Mouse (Mus musculus): ENCODE measurements around the gene Wfdc15b. TPM values are rescaled to one million over a fixed set of nuclear protein-coding genes. Genes with fewer than 3 reads are reported as not detected.
"Not testable (repeated sequence)": the region's sequence is repeated elsewhere in the genome, so short reads cannot be mapped to it uniquely, and the experiment has no call there.

The Wfdc15b gene
- polyA plus RNA-seq (2015; fragmentation: Nextera tagmentation; extraction: Ambion mirVana), result 306 and 341 TPM in 2 replicates

- peak within 1 kb of the TSS; percentile 18; the same call in 1 of the 2 replicates for H3K4me3 ChIP-seq (replicated peaks; ENCODE audit: low read depth, low read length)
- 28% methylated on average over 11 of the region's 11 CpGs for WGBS
- DNase-seq (ENCODE audit: low spot score) (peak; percentile 56), ATAC-seq (replicated peaks; ENCODE audit: low FRiP score, low read depth) (peak; percentile 40; the same call in 1 of the 2 replicates)
- no peaks in the 10 kb centered on the region for H3K36me3 ChIP-seq (ENCODE audit: insufficient read depth, low read length)
- H3K4me1 ChIP-seq (replicated peaks; ENCODE audit: insufficient read depth, low read length), result no peaks in the 10 kb centered on the region
- H3K9me3 ChIP-seq (replicated peaks; ENCODE audit: low read length), result no peaks in the 10 kb centered on the region
- peak within 1 kb of the TSS; percentile 36 for H3K4me2 ChIP-seq (ENCODE audit: low read length)
- H3K27me3 ChIP-seq (ENCODE audit: insufficient read depth, low read length), result no peaks in the 10 kb centered on the region
- H3K27ac ChIP-seq, result peak within 1 kb of the TSS; percentile 78
- TF ChIP-seq CTCF (IDR thresholded peaks at IDR 0.05; ENCODE audit: low read depth), result no peak
- 0 out of 2 replicates have a peak within 1 kb of the TSS, but pooled peaks have one; percentile 13 for H3K9ac ChIP-seq (ENCODE audit: low read depth, low read length)
Measured at GRCm38 (mm10) chr2:164221522-164221921, at the start of gene Wfdc15b. Gene Wfdc15b, minus strand, starts transcription at chr2:164221660.

GRCm38 (mm10) chr2:164256540-164256939 lies 35.1 kb upstream of the Wfdc15b start, which contains the start of gene Svs3b:
Gene Svs3b, minus strand, starts transcription at chr2:164256640.
- not testable (repeated sequence) for H3K9ac ChIP-seq (ENCODE audit: low read depth, low read length)

DNA sequence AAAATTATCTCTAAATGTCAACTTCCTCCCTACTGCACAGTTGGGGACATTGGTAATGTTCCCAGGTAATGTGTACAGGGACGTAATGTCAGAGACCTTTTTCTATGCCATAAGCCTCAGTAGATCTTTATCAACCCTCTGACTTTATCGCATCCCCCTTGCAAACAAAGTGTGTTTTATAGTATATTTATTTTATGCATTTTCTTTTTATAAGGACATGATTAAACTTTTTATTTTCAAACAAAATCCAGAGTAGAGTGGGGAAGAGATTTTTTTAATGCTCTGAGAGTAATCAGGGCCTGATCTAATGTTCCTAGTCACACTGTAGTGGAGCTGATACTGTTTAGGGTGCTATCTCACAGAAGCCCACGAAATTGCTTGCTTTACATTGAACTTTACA lies 16.9 kb upstream of the Wfdc15b start, which contains the start of gene Svs2:
Gene Svs2, minus strand, starts transcription at position 101 of the 400 bp plus-strand sequence.
- ATAC-seq (replicated peaks; ENCODE audit: low FRiP score, low read depth) (no peak), DNase-seq (ENCODE audit: low spot score) (no peak)
- no peaks in the 10 kb centered on the region for H3K27me3 ChIP-seq (ENCODE audit: insufficient read depth, low read length)
- no peaks in the 10 kb centered on the region for H3K36me3 ChIP-seq (ENCODE audit: insufficient read depth, low read length)
- no peak within 1 kb of the TSS for H3K4me2 ChIP-seq (ENCODE audit: low read length)
- no peak within 1 kb of the TSS for H3K9ac ChIP-seq (ENCODE audit: low read depth, low read length)
- H3K9me3 ChIP-seq (replicated peaks; ENCODE audit: low read length), result no peaks in the 10 kb centered on the region
- H3K27ac ChIP-seq, result no peak within 1 kb of the TSS
- H3K4me1 ChIP-seq (replicated peaks; ENCODE audit: insufficient read depth, low read length), result no peaks in the 10 kb centered on the region
- no peak for TF ChIP-seq CTCF (IDR thresholded peaks at IDR 0.05; ENCODE audit: low read depth)
- WGBS, result 76% methylated on average over 3 of the region's 3 CpGs
- no peak within 1 kb of the TSS for H3K4me3 ChIP-seq (replicated peaks; ENCODE audit: low read depth, low read length)

More at GRCm38 (mm10) chr2:164256540-164256939, 35.1 kb upstream of the Wfdc15b start, which contains the start of gene Svs3b:
- DNase-seq (ENCODE audit: low spot score); H3K4me2 ChIP-seq (ENCODE audit: low read length); H3K4me3 ChIP-seq (replicated peaks; ENCODE audit: low read depth, low read length); H3K36me3 ChIP-seq (ENCODE audit: insufficient read depth, low read length); H3K9me3 ChIP-seq (replicated peaks; ENCODE audit: low read length); ATAC-seq (replicated peaks; ENCODE audit: low FRiP score, low read depth); H3K4me1 ChIP-seq (replicated peaks; ENCODE audit: insufficient read depth, low read length); H3K27ac ChIP-seq; H3K27me3 ChIP-seq (ENCODE audit: insufficient read depth, low read length): not testable (repeated sequence)
- 72% methylated on average over 1 of the region's 1 CpGs for WGBS

DNA sequence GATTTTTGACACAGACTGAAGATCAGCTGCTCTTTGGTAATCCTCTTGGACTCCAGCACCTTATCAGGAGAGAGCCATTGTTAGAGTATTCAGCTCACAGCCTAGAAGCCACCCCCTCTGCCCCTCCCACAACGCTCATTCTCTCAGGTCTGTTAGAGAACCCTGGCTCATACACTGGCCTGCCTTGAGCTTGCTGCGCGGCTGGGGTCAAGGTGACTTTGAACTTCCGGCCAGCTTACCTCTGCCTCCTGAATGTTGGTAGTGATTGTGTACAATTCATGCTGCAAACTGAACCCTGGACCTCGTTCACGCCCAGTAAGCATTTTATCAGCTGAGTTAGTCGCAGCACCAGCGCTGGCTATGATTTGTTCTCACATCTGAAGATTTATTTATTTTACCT lies 11.2 kb upstream of the Wfdc15b start:
- Histone ChIP-seq H3K27me3 (ENCODE audit: insufficient read depth, low read length) (no peaks in the 10 kb centered on the region), H3K4me1 (replicated peaks; ENCODE audit: insufficient read depth, low read length) (no peaks in the 10 kb centered on the region), H3K36me3 (ENCODE audit: insufficient read depth, low read length) (no peaks in the 10 kb centered on the region), H3K4me2 (ENCODE audit: low read length) (no peak overlapping the region), H3K9ac (ENCODE audit: low read depth, low read length) (no peak overlapping the region), H3K27ac (no peak overlapping the region), H3K9me3 (replicated peaks; ENCODE audit: low read length) (no peaks in the 10 kb centered on the region), H3K4me3 (replicated peaks; ENCODE audit: low read depth, low read length) (no peak overlapping the region)
- DNase-seq (ENCODE audit: low spot score), result no peak
- ATAC-seq (replicated peaks; ENCODE audit: low FRiP score, low read depth), result no peak
- 77% methylated on average over 8 of the region's 8 CpGs for WGBS
- no peak for TF ChIP-seq CTCF (IDR thresholded peaks at IDR 0.05; ENCODE audit: low read depth)

- H3K4me2 ChIP-seq (ENCODE audit: low read length), result no peak overlapping the region
- no peak overlapping the region for H3K27ac ChIP-seq
- no peaks in the 10 kb centered on the region for H3K9me3 ChIP-seq (replicated peaks; ENCODE audit: low read length)
- WGBS, result 76% methylated on average over 8 of the region's 8 CpGs
- no peak overlapping the region for H3K9ac ChIP-seq (ENCODE audit: low read depth, low read length)
- no peak overlapping the region for H3K4me3 ChIP-seq (replicated peaks; ENCODE audit: low read depth, low read length)
- no peaks in the 10 kb centered on the region for H3K4me1 ChIP-seq (replicated peaks; ENCODE audit: insufficient read depth, low read length)
- no peak for TF ChIP-seq CTCF (IDR thresholded peaks at IDR 0.05; ENCODE audit: low read depth)
- no peak for ATAC-seq (replicated peaks; ENCODE audit: low FRiP score, low read depth)
- H3K27me3 ChIP-seq (ENCODE audit: insufficient read depth, low read length), result no peaks in the 10 kb centered on the region
- DNase-seq (ENCODE audit: low spot score), result no peak
- H3K36me3 ChIP-seq (ENCODE audit: insufficient read depth, low read length), result no peaks in the 10 kb centered on the region
Measured at GRCm38 (mm10) chr2:164228361-164229070, 7.1 kb upstream of the Wfdc15b start.

- H3K4me1 ChIP-seq (replicated peaks; ENCODE audit: insufficient read depth, low read length), result no peaks in the 10 kb centered on the region
- no peaks in the 10 kb centered on the region for H3K27me3 ChIP-seq (ENCODE audit: insufficient read depth, low read length)
- no peaks in the 10 kb centered on the region for H3K9me3 ChIP-seq (replicated peaks; ENCODE audit: low read length)
- DNase-seq (ENCODE audit: low spot score), result no peak
- no peak for ATAC-seq (replicated peaks; ENCODE audit: low FRiP score, low read depth)
- H3K4me3 ChIP-seq (replicated peaks; ENCODE audit: low read depth, low read length), result no peak overlapping the region
- H3K27ac ChIP-seq, result no peak overlapping the region
- no peaks in the 10 kb centered on the region for H3K36me3 ChIP-seq (ENCODE audit: insufficient read depth, low read length)
- no peak for TF ChIP-seq CTCF (IDR thresholded peaks at IDR 0.05; ENCODE audit: low read depth)
- 0 out of 2 replicates have a peak overlapping the region, but pooled peaks have one; percentile 1 for H3K4me2 ChIP-seq (ENCODE audit: low read length)
- 81% methylated on average over 9 of the region's 9 CpGs for WGBS
- H3K9ac ChIP-seq (ENCODE audit: low read depth, low read length), result no peak overlapping the region
Measured at GRCm38 (mm10) chr2:164219295-164219694, 2.2 kb downstream of the Wfdc15b start.
